Mouse (Mus musculus) liver, postnatal 0 days (tissue): Measurements from ENCODE around the gene Utf1.

Experiments
- CTCF ChIP-seq: sonication (generic); IDR thresholded peaks from 2 replicates; pipeline ENCODE4 v1.5.1; 2016; ENCODE audit warnings: antibody characterized with exemption, low read depth
- EP300 ChIP-seq: IDR thresholded peaks from 2 replicates; pipeline ENCODE4 v1.6.1; 2016; ENCODE audit warnings: antibody characterized with exemption, low read depth, mild to moderate bottlenecking

GRCm38 (mm10) chr7:139950283-139950971 lies 6.8 kb downstream of the Utf1 start:
- TF ChIP-seq CTCF (no peak), EP300 (no peak)
